Mouse (Mus musculus) T-helper 1 cell (primary cell): ENCODE measurements around the gene Fas.

ENCODE experiments used
- in situ Hi-C: fragments of 300-600 bp; cut with MboI, MseI; formaldehyde crosslinking; loops from one replicate; pipeline ENCODE4 v1.15.1; 2025; ENCODE audit warnings: high pct_unique_total_duplicates

Gene Fas

DNA sequence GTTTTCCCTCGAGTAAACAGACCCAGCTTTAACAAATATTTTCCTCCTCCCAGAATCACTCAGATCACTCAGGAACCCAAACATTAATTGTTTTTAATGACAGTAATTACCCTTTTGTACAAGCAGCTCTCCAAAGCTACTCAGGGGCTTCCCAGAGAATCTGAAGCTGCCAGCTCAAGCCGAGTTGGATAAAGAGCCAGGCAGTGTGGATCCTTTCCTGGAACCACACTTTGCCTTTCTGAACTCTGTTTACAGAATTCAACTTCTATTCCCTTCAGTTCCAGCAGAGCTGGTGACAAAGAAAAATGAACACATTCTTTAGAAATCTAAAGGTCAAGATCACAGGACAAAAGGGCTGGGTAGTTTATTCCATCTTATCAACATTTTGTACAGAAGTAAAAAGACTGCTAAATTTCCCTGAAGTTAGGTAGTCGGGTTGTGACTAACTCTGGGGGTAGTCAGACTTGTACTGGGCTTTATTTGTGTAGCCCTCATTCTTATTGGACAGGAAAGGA lies 62.9 kb downstream of the Fas start:
- in situ Hi-C loops: no loop called here

DNA sequence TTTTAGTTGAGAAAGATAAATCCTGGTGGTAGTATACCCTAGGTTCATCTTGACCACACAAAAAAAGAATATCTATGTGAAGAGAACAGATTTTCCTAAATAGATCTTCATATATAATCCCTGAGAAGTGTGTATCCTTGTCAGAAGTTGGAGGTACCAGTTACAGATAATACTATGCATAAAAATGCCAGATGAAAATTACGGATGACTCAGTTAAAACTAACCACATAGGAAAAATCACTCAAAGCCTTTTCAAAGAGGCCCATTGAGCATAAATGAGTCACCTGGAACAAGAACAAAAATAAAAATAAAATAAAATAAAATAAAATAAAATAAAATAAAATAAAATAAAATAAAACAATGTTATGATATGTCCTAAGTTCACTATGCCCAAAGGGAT lies 72.2 kb downstream of the Fas start:
- in situ Hi-C loops: loop anchor here (10.0 kb wide), 1 partner anchor 778 kb away; no protein-coding TSS in a partner anchor

DNA sequence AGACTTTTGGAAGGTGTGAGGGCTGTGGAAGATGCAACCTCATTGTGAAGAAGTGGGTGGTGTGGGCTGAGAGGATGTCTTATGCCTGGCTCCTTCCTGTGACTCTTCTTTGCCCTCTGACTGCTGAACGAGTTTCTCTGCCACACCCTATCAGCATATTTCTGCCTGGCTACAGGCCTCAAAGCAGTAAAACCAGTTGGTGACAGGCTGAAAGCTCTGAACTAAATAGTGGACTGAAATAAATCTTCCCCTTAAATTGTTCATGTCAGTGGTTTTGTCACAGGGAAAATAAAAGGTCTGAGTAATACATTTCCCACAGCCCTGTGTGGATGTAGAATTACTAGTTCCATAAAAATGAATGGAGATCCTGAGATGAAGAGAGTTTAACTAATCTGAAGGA lies 79.1 kb downstream of the Fas start:
- in situ Hi-C loops: loop anchor here (10.0 kb wide), 1 partner anchor 785 kb away; no protein-coding TSS in a partner anchor

DNA sequence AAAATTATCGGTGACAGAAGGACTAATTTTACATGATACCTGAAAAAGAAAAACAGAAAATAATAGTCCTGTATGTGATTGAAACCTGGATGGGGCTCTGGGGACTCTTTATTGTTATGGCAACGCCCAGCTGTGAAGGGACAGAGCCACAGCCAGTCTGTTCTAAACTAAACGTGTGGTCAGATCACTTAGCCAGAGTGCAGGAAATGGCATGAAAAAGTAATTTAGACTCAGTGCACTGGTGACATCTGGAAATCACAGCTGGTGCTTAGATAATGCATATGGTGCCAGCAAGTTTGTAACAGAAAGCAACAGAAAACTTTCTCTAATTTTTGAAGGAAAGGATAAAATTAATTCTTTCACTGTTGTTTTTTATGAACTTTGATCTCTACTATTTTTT lies 79.9 kb downstream of the Fas start:
- in situ Hi-C loops: no loop called here
